Mouse (Mus musculus): Measurements from ENCODE around the gene Grhl1. TPM values are rescaled to one million over a fixed set of nuclear protein-coding genes. Genes with fewer than 3 reads are reported as not detected.

Grhl1 gene
- polyA plus RNA-seq, 2 experiments, result 0.20 to 0.45 TPM

DNA sequence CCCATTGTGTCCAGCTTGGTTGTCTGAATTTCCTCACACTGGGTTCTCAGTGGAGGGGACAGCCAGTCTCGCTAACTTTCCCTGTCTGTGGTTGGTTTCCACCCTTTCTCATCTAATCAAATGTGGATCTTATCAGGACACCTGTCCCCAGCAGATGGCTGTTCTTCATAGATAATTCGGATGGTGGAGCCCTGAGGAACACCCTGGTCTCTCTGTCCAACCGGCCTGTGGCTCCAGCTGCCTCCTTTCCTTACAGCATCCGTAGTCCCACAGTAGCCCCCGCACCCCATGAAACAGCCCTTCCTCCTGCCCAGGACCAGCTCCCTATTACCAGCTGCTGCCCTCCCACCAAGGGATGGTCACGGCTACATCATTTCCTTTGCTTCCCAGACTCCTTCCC, 73.8 kb downstream of the Grhl1 start:
- DNase-seq (ENCODE audit: low read depth in 3 of 3, low spot score in 3 of 3) (peak; percentile 65 to 86 (median 68)), ATAC-seq (ENCODE audit: insufficient read depth) (peak; percentile 73)
- Histone ChIP-seq H3K27me3 (ENCODE audit: control insufficient read depth, insufficient read depth, low read length) (no peaks in the 10 kb centered on the region), H3K4me2 (ENCODE audit: low read depth) (peak overlapping the region; percentile 61), H3K9me3 (ENCODE audit: control insufficient read depth, low read length) (no peaks in the 10 kb centered on the region), H3K36me3 (replicated peaks; ENCODE audit: control insufficient read depth, insufficient read depth, low read depth) (no peaks in the 10 kb centered on the region), H3K9ac (replicated peaks) (peak overlapping the region; percentile 61), H3K4me1 (replicated peaks; ENCODE audit: control insufficient read depth in 2 of 2, insufficient read depth in 2 of 2, low read length in 1 of 2) (peaks cover 56 to 77% of the 10 kb centered on the region in 2 experiments), H3K4me3 (ENCODE audit: insufficient read depth in 1 of 2, low read depth in 2 of 2, low read length in 2 of 2) (peak overlapping the region; percentile 15 to 23; a peak in 3 of 4 replicates), H3K27ac (peak overlapping the region; percentile 82)
- WGBS (ENCODE audit: insufficient replicate concordance), result 16% methylated on average over 6 of the region's 6 CpGs
- TF ChIP-seq EP300 (IDR thresholded peaks at IDR 0.05; ENCODE audit: low read depth) (peak; percentile 98), CTCF (IDR thresholded peaks at IDR 0.05; ENCODE audit: low read depth) (no peak)

DNA sequence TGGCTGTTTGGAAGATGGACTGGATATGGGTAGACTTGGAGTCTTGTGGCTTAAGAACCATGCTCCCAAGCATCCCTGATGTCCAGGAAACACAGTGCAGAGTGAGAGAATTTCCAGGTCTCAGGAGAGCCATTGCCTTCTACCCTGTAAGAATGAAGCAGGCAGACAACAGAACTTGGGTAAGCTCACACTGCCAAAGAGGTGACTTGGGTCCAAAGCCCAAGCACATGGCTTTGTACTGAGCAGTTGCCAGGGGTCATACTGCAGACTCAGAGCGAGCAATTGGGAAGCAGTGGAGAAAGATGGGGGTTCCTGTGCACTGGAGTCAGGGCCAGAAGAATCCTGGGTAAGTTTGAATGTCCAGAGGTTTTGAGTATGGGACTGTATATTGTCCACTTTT, 76.0 kb downstream of the Grhl1 start:
- H3K27me3 ChIP-seq (ENCODE audit: control insufficient read depth, insufficient read depth, low read length), result no peaks in the 10 kb centered on the region
- DNase-seq (ENCODE audit: low read depth in 3 of 3, low spot score in 3 of 3), result no peak
- 70% methylated on average over 1 of the region's 1 CpGs for WGBS (ENCODE audit: insufficient replicate concordance)
- peak overlapping the region; percentile 9 for H3K27ac ChIP-seq
- 0 out of 2 replicates have a peak overlapping the region, but pooled peaks have one; percentile 6 for H3K9ac ChIP-seq (replicated peaks)
- no peaks in the 10 kb centered on the region for H3K36me3 ChIP-seq (replicated peaks; ENCODE audit: control insufficient read depth, insufficient read depth, low read depth)
- no peaks in the 10 kb centered on the region for H3K9me3 ChIP-seq (ENCODE audit: control insufficient read depth, low read length)
- no peak overlapping the region for H3K4me2 ChIP-seq (ENCODE audit: low read depth)
- no peak overlapping the region for H3K4me3 ChIP-seq (ENCODE audit: insufficient read depth in 1 of 2, low read depth in 2 of 2, low read length in 2 of 2)
- no peak for ATAC-seq (ENCODE audit: insufficient read depth)
- TF ChIP-seq EP300 (IDR thresholded peaks at IDR 0.05; ENCODE audit: low read depth) (no peak), CTCF (IDR thresholded peaks at IDR 0.05; ENCODE audit: low read depth) (no peak)
- H3K4me1 ChIP-seq (replicated peaks; ENCODE audit: control insufficient read depth in 2 of 2, insufficient read depth in 2 of 2, low read length in 1 of 2), result peaks cover 60 to 80% of the 10 kb centered on the region in 2 experiments

DNA sequence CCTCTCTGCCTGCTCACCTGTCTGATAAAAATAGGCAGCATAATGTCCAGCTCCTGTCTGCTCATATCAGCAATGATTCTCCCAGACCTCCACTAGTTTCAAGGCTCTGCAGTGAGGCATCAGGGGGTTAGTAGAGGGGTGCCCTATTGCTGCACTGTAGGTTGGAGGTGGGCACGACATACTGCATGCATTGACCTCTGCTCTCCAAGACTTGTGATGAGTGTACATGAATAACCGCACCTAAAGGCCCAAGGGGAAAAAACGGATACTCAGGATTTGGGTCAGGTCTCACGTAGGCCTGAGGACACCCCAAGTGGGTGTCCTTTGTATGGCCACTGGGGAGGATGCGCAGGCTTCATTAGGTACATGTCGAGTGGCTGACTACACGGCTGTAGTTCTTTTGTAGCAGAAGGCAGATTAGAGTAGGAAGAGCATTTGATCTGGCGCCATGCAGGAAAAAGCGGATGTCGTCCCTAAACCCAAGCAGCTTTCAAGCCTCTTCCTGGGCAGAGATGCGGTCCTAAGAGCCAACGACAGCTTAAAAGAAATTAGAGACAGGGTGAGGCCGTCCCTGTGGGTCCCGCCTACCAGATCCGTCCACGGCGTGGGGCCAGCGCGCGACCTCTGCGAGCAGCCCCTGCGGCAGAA, 78.5 kb downstream of the Grhl1 start:
- no peak for ATAC-seq (ENCODE audit: insufficient read depth)
- no peak for DNase-seq (ENCODE audit: low read depth in 3 of 3, low spot score in 3 of 3)
- peaks cover 23% of the 10 kb centered on the region for H3K36me3 ChIP-seq (replicated peaks; ENCODE audit: control insufficient read depth, insufficient read depth, low read depth)
- peak overlapping the region; percentile 79 for H3K9ac ChIP-seq (replicated peaks)
- peak overlapping the region; percentile 82 for H3K27ac ChIP-seq
- H3K4me3 ChIP-seq (ENCODE audit: insufficient read depth in 1 of 2, low read depth in 2 of 2, low read length in 2 of 2), result peak overlapping the region; percentile 67 to 92
- H3K27me3 ChIP-seq (ENCODE audit: control insufficient read depth, insufficient read depth, low read length), result no peaks in the 10 kb centered on the region
- H3K4me1 ChIP-seq (replicated peaks; ENCODE audit: control insufficient read depth in 2 of 2, insufficient read depth in 2 of 2, low read length in 1 of 2), result peaks cover 37 to 69% of the 10 kb centered on the region in 2 experiments
- no peak for TF ChIP-seq CTCF (IDR thresholded peaks at IDR 0.05; ENCODE audit: low read depth)
- TF ChIP-seq EP300 (IDR thresholded peaks at IDR 0.05; ENCODE audit: low read depth), result no peak
- peak overlapping the region; percentile 97 for H3K4me2 ChIP-seq (ENCODE audit: low read depth)
- WGBS (ENCODE audit: insufficient replicate concordance), result 7% methylated on average over 22 of the region's 22 CpGs
- H3K9me3 ChIP-seq (ENCODE audit: control insufficient read depth, low read length), result no peaks in the 10 kb centered on the region

DNA sequence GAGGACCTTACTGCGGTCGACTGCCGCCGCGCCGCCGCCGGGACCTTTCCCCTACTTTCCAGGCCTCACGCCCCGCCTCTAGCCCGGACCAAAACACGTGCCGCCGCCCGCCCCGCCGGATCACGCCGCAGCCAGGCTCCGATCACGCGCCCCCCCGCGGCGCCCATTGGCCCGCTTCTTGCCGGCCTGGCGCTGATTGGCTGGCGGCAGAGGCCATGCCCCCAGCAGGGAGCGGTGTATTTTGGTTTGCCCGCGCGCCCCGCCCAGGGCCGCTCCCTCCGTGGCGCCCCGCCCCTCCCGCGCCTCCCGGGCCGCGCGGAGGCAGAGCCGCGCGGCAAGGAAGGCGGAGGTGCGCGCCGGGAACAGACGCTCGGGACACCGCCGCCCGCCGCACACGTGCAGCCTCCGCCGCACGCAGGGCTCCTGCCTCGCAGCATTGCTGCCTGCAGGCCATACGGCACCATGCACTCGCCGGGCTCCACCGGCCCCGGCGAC, 79.0 kb downstream of the Grhl1 start, which contains the start of gene Klf11:
Gene Klf11 (plus strand): TSS at position 212 of the 495 bp plus-strand sequence.
- peak; percentile 78 for ATAC-seq (ENCODE audit: insufficient read depth)
- Histone ChIP-seq H3K4me3 (ENCODE audit: insufficient read depth in 1 of 2, low read depth in 2 of 2, low read length in 2 of 2) (peak within 1 kb of the TSS; percentile 91 to 92), H3K27ac (peak within 1 kb of the TSS; percentile 93), H3K27me3 (ENCODE audit: control insufficient read depth, insufficient read depth, low read length) (no peaks in the 10 kb centered on the region), H3K9me3 (ENCODE audit: control insufficient read depth, low read length) (no peaks in the 10 kb centered on the region), H3K4me1 (replicated peaks; ENCODE audit: control insufficient read depth in 2 of 2, insufficient read depth in 2 of 2, low read length in 1 of 2) (peaks cover 34 to 64% of the 10 kb centered on the region in 2 experiments), H3K4me2 (ENCODE audit: low read depth) (peak within 1 kb of the TSS; percentile 97), H3K9ac (replicated peaks) (peak within 1 kb of the TSS; percentile 95), H3K36me3 (replicated peaks; ENCODE audit: control insufficient read depth, insufficient read depth, low read depth) (peaks cover 29% of the 10 kb centered on the region)
- WGBS (ENCODE audit: insufficient replicate concordance), result under 1% methylated on average over 66 of the region's 68 CpGs
- DNase-seq (ENCODE audit: low read depth in 3 of 3, low spot score in 3 of 3), result peak; percentile 90 to 94 (median 93)
- TF ChIP-seq EP300 (IDR thresholded peaks at IDR 0.05; ENCODE audit: low read depth) (peak; percentile 48; the same call in 1 of the 2 replicates), CTCF (IDR thresholded peaks at IDR 0.05; ENCODE audit: low read depth) (peak; percentile 9; the same call in 1 of the 2 replicates)

DNA sequence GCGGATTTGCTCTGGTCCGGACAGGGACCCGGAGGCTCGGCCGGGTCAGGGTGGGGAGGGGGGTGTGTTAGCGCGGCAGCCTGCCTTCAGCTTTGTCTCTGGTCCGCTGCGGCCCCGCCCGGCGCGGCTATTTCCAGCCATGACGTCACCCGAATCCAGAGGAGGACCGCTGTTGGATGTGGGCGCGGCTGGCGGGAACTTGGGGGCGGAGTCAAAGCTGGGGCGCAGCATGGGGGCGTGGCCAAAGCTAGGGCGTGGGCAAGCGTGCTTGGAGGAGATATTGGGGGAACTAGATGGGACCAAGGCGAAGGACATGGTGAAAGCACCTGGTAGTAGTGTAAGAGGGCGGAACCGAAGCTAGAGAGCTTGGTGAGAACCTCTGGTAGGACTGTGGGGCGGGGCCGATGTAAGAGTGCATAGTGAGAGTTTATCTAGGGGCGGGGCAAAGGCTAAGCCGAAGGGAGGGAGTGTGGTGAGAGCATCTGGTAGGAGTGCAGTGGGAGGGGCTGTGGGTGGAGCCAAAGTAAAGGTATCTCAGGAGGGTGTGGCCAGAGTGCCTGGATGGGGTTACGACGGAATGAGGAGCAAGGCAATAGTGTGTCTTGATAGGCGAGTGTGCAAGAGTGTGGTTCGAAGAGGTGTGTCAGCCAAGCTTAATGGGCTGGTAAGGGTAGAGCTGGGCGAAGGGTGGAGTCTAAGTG, 79.7 kb downstream of the Grhl1 start:
- ATAC-seq (ENCODE audit: insufficient read depth) (peak; percentile 86), DNase-seq (ENCODE audit: low read depth in 3 of 3, low spot score in 3 of 3) (peak; percentile 95 to 99 (median 97))
- TF ChIP-seq CTCF (IDR thresholded peaks at IDR 0.05; ENCODE audit: low read depth), result no peak
- TF ChIP-seq EP300 (IDR thresholded peaks at IDR 0.05; ENCODE audit: low read depth), result peak; percentile 27; the same call in 1 of the 2 replicates
- H3K27ac ChIP-seq, result peak overlapping the region; percentile 93
- peak overlapping the region; percentile 91 to 92 for H3K4me3 ChIP-seq (ENCODE audit: insufficient read depth in 1 of 2, low read depth in 2 of 2, low read length in 2 of 2)
- H3K4me2 ChIP-seq (ENCODE audit: low read depth), result peak overlapping the region; percentile 70
- peaks cover 30 to 59% of the 10 kb centered on the region in 2 experiments for H3K4me1 ChIP-seq (replicated peaks; ENCODE audit: control insufficient read depth in 2 of 2, insufficient read depth in 2 of 2, low read length in 1 of 2)
- peaks cover 35% of the 10 kb centered on the region for H3K36me3 ChIP-seq (replicated peaks; ENCODE audit: control insufficient read depth, insufficient read depth, low read depth)
- H3K9me3 ChIP-seq (ENCODE audit: control insufficient read depth, low read length), result no peaks in the 10 kb centered on the region
- peak overlapping the region; percentile 95 for H3K9ac ChIP-seq (replicated peaks)
- under 1% methylated on average over 35 of the region's 36 CpGs for WGBS (ENCODE audit: insufficient replicate concordance)
- no peaks in the 10 kb centered on the region for H3K27me3 ChIP-seq (ENCODE audit: control insufficient read depth, insufficient read depth, low read length)

All from liver, embryonic 14.5 days (tissue).